Mouse (Mus musculus) lung, postnatal 0 days (tissue): Measurements from ENCODE around the gene Map2.

Experiments
- CTCF ChIP-seq: IDR thresholded peaks from 2 replicates; pipeline ENCODE4 v1.5.1; 2016; ENCODE audit warnings: antibody characterized with exemption, mild to moderate bottlenecking
- EP300 ChIP-seq: IDR thresholded peaks from 2 replicates; pipeline ENCODE4 v1.6.1; 2016; ENCODE audit warnings: antibody characterized with exemption, mild to moderate bottlenecking, control low read depth

- TF ChIP-seq EP300 (no peak), CTCF (no peak)
Measured at GRCm38 (mm10) chr1:66321136-66321502, 146.0 kb downstream of the Map2 start.
